Mouse (Mus musculus) kidney, postnatal 25 days (tissue): ENCODE measurements at regions not wholly inside any gene's neighbourhood (a gene's known extent, or its start where the extent isn't known, plus 50 kb on each side); places are given as distances from the start of the nearest gene placed in this dataset.

Experiments
- DNase-seq, 2 experiments: peaks; one replicate each; pipeline ENCODE4 v3.0.0; 2021; ENCODE audit warnings: mixed read lengths in 2 of 2

DNA sequence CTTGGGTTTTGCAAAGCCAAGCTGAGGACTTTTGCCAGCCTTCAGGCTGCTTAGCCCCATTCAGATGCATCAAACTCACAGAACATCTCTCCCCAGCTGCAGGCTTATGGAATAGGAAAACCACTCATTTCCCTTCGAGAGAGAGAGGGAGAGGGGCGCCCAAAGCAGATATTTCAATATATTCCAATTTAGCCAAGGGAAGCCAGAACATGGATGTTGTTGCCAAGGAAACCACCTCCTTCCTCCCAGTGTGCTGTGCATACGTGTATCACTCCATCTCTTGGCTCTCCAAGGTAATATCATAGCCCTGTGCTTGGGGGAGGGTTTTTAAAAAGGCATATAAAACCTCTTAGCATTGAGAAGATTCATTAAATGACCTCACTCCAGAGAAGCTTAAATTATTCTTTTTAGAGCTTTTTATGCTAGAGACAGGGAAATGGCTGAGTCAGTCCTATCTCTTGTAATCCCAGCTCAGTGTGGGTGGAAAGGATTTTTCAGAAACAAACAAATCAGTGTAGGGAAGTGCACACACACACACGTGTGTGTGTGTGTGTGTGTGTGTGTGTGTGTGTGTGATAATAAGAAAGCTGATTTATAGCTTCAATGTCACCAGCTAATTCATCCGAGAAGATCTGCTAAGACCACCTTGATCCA lies 245.1 kb downstream of the Rps24 start:
- no peak for DNase-seq

GRCm38 (mm10) chr14:24733326-24733725 lies 246.4 kb downstream of the Rps24 start:
- DNase-seq: no peak

GRCm38 (mm10) chr14:24738869-24739268 lies 251.9 kb downstream of the Rps24 start:
- DNase-seq: peak in 1 of 2 experiments; percentile 20

GRCm38 (mm10) chr14:24744451-24744850 lies 257.5 kb downstream of the Rps24 start:
- no peak for DNase-seq

GRCm38 (mm10) chr14:24745730-24746129 lies 258.8 kb downstream of the Rps24 start:
- DNase-seq: peak in 1 of 2 experiments; percentile 6

DNA sequence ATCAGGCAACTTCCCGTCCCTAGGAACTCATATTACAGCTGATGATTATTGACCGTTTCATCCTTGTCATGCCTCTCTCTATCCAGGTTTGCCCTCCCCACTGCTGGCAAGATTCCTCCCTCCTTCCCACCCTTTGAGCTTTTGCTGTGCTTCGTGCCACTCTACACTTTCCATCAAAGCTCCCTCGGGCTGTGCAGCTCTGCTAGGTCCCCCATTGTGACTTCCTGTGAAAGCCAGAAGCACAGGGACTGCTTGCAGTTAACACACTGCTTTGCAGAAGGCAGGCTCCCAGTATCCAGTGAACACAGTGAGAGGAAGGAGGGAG lies 260.5 kb downstream of the Rps24 start:
- DNase-seq: peak in 1 of 2 experiments; percentile 8

DNA sequence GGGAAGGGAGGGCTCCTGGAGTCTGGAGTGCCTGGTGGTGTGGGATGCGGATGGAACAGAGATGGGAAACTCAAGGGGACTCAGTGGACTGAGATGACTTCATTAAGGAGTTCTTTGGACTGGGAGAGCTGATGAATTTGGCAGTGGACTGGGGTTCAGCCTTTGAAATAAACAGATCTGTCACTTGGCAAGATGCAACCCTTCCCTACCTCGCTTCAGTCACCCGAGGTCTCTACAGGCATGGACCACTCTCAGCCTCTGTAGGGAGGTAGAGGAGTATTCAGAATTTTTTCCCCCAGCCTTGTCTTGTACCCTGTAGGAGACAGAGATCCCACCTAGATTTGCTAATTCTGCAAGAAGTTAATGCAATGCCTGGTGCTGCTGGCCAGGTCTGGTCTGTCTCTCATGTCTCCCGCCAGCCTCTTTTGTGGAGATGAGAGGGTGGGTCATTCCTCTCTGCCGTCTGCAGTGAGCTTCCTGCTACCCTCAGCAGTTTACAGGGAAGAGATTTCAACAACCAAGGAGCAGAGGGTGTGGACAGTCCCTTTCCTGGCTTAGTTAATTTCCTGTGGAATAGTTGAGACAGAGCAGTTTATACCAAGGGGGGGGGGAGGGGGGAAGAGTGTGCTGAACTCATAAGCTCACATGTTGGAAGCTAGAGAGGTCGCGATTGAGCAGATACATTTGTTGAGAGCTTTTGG lies 261.0 kb downstream of the Rps24 start:
- DNase-seq: peak; percentile 41 to 73

GRCm38 (mm10) chr14:24748497-24748862 lies 261.6 kb downstream of the Rps24 start:
- no peak for DNase-seq

- no peak for DNase-seq
These were observed 262.4 kb downstream of the Rps24 start for GRCm38 (mm10) chr14:24749313-24749712.

DNA sequence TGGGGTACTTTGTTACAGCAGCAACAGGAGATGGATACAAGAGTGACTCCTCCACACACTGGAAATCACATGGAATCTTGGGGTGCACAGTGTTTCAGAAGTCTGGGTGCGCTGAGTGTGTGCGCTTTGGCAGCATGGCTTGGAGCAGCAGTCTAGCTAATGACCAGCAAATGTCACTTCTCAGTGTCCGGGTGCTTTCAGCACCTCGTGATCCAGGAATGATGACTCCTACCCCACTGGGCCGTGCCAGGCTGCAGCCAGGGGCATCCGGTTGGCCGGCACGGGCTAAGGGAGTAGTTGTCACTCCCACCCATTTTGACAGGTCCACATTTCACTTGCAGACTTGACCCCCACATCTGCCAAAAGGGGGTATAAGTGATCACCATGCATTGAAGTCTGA lies 264.3 kb downstream of the Rps24 start:
- DNase-seq: no peak

- no peak for DNase-seq
These were observed 267.8 kb downstream of the Rps24 start for GRCm38 (mm10) chr14:24754753-24755152.

GRCm38 (mm10) chr14:24755426-24756117 lies 268.6 kb downstream of the Rps24 start:
- DNase-seq: no peak

GRCm38 (mm10) chr14:24757302-24757701 lies 270.4 kb downstream of the Rps24 start:
- peak in 1 of 2 experiments; percentile 28 for DNase-seq

- peak; percentile 8 to 41 for DNase-seq
These were observed 270.9 kb downstream of the Rps24 start for GRCm38 (mm10) chr14:24757843-24758242.

DNA sequence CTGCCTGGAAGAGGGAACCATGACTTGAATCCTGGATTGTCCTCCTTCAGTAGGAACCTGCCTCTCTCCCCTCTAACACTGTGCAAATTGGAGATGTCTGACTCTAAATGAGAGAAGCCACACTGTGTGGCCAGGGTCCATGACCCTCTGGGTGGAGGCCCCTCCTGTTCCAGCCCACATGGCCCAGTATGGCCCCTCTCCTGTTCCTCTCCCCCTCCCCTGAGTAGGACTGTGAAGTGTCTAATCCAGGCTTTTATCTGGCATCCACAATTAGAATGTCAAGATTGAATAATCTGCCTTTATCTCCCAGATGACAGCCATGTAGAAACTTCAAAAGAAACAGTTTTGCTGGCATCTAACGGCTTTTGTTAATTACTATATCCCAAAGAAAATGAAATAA lies 274.0 kb downstream of the Rps24 start:
- no peak for DNase-seq

- no peak for DNase-seq
These were observed 275.7 kb downstream of the Rps24 start for GRCm38 (mm10) chr14:24762468-24763274.

DNA sequence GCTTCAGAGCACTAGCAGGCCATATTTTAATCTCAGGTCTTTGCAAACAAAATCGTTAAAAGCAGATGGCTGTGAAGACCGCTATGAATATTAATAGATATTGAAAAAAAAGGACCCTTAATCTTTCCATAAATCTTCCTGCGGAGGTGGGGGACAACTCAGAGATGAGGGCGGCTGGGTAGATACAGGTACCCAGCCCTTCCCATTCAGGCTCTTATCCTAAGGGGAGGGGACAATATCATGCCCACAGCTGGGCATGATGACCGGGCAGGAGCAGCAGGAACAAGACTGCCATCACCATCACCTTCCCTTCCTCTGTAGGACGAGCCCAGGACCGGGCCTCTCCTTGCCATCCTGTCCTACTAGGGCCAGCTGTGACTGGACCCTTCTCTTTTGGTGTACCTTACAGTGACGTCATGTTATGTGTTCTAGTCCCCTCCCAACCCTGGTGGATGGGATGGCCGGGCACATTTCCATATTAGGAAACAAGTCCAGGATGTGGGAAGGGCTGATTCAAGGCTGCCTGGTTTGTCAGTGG lies 276.4 kb downstream of the Rps24 start:
- DNase-seq: no peak

- DNase-seq: no peak
These were observed 276.9 kb downstream of the Rps24 start for GRCm38 (mm10) chr14:24763845-24764244.

GRCm38 (mm10) chr14:24766260-24766659 lies 279.3 kb downstream of the Rps24 start:
- no peak for DNase-seq

GRCm38 (mm10) chr14:24766690-24767089 lies 279.8 kb downstream of the Rps24 start:
- DNase-seq: no peak

DNA sequence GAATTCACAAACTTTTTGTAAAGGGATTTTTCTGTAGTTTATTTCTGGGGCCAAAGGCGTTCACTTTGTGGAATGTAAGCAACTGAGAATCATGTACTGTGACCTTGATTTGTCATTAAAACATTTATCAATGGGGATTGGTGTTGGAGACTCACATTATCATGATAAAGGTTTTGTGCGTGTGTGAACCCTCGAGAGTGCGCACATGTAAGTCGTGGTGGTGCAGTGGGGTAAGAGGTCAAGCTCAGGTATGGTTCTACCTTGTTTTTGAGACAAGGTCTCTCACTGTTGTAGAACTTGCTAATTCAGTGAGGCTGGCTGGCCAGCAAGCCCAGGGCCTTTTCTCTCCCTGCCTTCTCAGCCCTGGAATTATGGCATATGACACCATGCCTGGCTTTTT lies 280.4 kb downstream of the Rps24 start:
- no peak for DNase-seq

DNA sequence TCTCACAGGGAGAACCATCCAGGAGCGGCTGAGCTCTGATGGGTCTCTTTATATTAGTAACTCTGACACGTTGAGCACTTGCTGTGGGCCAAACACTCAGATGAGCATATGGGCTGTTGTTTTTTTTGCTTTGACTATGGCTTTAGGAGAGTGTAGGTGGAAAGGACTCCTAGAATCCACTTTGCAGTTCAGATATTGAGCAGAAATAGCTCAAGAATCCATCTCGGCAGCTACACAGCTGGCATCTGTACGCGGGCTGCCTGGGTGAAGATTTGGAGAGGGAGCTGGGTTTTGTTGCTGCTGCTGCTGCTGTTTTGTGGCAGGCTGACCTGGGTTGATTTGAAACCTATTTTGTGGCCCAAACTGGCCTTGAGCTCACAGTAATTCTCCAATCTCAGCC lies 281.0 kb downstream of the Rps24 start:
- DNase-seq: no peak

DNA sequence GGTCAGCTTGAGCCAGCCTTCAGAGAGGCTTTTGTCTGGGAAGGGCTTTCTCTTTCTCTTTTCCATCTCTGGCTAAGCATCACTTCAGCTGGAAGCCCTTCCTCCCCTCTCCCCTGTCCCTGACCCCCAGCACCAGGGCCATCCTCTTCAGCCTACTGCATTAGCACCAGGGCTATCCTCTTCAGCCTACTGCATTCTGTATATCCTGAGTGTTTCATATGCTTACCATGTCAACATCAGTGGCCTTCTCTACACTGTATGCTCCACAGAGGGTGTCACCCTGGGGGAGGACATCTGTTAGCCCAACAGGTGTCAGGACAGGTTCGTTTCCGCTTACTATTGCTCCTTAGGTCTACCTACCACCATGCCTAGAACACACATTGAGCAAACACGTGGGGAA lies 282.5 kb downstream of the Rps24 start:
- no peak for DNase-seq
